Mouse (Mus musculus) spleen, adult 10 weeks (tissue): Measurements from ENCODE around the gene Sh3kbp1. TPM values are rescaled to one million over a fixed set of nuclear protein-coding genes. Genes with fewer than 3 reads are reported as not detected.

Source experiments
- polyA plus RNA-seq: library from polyadenylated mRNA; stranded (reverse); fragments of 350-450 nt; fragmentation: Illumina TruSeq; extraction: RNeasy Lipid Tissue Mini Kit (QIAGEN cat#74804); gene quantifications from one replicate; pipeline ENCODE4 v1.2.3, GENCODE M21; 2015; ENCODE audit warnings: low replicate concordance; ENCODE audit not compliant: insufficient read depth

The Sh3kbp1 gene
- polyA plus RNA-seq: 181 TPM

GRCm38 (mm10) chrX:159626907-159627587, at the start of gene Sh3kbp1:
Sh3kbp1 (plus strand) TSS chrX:159627272.

GRCm38 (mm10) chrX:159988002-159988960, 361.2 kb downstream of the Sh3kbp1 start, which contains the start of gene Map3k15:
Map3k15 (plus strand) TSS chrX:159988433.

Other genes starting within 250 kb of the Sh3kbp1 start
- not detected for gene Map7d2, start 212.7 kb upstream of the Sh3kbp1 start, polyA plus RNA-seq
- gene Bclaf3, start 100.6 kb upstream of the Sh3kbp1 start, polyA plus RNA-seq: 41.1 TPM